Mouse (Mus musculus) telencephalon, adult 2 months (tissue): ENCODE data around the gene Rps6kb2.

Source experiments
- DNase-seq: peaks from one replicate; pipeline ENCODE4 v3.0.0-alpha.2; 2011; ENCODE audit warnings: low read depth, low spot score

Gene Rps6kb2

DNA sequence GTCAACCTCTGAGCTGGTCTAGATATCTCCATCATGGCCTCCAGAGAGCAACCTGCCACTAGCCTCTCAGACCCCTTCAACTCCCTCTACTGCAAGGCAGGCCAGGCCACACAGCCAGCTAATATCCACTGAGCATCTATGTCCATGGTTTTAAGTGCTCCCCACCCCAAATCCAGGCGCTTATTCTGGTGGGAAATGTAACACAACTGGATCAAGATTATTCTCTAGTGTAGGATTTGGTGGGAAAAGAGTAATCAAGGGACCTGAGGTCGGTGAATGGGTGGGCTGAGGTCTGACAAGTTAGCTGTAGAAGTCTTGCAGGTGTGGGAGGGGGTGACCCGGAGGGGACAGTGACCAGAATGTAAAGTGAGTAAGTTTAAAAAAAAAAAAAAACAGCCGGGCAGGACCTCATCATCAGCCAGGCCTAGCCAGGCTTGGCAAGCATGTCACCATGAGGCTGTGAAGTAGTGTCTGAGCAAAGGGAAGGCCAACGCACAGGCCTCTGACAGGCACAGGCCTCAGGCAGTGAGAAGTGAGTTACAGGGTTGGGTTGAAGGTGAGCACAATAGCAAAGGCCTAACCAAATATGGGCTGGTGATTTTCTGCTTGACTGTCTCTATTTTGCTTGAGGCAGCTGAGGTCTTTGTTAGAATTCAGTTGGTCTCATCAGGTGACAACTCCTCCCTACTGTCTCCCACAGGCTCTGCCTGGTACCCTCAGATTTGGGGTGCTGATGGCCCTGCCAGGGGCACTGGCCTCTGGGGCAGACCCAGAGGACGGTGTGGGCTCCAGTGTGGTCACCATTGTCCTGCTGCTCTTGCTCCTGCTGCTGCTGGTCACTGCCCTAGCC, 7.7 kb downstream of the Rps6kb2 start:
- no peak for DNase-seq

DNA sequence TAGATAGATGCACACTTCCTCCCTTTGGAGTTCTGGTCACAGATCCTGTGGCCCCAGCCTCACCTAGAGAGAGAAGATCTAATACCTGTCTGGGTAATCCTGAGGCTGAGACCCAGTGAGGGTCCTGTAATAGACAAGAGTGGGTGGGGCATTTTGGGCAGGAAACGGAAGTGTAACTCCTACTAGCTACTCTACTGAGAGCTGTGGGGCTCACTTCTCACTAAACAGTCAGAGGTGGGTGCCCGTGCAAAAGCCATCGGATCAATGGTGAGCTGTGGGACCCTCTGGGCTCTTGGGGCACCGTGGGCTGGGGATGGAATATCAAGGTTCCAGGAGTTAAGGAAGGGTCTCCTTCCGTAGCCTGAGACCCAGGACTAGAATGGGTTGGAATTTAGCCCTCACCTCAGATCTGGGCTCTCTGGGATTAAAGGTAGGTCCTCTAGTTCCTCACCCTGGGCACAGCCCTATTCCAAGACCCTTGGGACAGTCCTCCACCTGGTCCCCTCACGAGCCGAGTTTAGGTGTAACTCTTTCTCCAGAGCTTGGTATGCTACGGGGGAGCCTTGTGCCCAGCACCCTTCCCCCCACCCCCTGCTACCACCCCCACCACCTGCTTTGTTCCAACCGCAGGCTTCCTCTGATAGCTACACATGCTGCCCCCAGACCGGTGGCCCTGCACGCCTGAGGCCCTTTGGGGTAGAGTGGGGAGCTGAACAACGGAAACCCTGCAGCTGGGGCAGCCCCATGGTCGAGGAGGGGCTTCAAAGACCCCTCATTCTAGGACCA, 8.5 kb downstream of the Rps6kb2 start:
- no peak for DNase-seq

- no peak for DNase-seq
Measured at GRCm38 (mm10) chr19:4153232-4153654, 9.9 kb downstream of the Rps6kb2 start, which contains the start of gene Ptprcap. Gene Ptprcap, plus strand, starts transcription at chr19:4153604.

DNA sequence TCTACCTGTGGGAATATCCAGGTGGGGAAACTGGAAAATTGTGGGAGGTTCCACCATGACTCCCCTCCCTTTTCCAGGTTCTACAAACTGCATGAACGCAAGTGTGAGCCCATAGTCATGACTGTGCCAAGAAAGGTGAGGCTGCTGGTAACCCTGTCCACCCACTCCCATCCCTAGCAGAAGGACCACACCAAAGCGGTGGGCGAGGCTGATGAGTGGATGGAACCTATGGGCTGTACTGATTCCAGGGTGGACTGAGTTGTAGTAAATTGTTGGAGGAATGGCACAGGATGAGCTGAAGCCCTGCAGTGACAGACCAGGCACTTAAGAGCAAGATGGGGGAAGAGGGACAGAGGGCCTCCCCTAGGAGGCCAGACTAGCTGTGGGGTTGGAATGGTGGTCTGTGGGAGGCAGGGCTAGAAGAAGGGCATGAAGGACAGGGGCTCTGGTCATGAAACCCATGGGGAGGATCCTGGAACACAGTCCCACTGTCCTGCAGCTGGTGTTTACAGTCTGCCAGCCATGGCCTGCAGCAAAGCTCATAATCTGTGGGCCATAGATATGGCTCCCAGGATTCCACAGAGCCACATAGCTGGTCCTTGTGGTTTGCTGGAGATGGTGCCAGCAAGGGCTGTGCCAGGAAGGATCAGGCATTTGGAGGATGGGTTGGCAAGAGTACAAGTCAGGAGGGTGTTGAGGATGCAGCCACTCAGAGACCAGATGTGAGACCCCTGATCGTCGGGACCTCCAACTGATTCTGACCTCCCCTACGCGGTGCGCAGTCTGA, 10.5 kb downstream of the Rps6kb2 start:
- no peak for DNase-seq

DNA sequence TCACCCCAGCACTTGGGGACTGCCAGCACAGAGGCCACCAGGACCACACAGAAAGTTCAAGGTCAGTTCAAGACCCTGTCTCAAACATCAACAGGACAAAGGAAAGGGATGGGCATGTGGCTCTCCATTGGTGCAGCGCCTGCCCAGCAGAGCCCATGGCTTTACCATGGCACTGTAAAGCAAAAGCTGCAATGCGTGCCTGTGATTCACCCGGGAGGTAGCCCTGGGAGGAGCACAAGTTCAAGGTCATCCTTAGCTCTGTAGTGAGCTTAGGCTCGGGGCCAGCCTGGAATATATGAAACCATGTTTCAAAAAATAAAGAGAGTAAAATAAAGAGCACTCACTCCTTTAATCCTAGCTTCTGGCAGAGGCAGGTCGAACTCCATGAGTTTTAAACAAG, 11.3 kb downstream of the Rps6kb2 start:
- DNase-seq, result no peak

DNA sequence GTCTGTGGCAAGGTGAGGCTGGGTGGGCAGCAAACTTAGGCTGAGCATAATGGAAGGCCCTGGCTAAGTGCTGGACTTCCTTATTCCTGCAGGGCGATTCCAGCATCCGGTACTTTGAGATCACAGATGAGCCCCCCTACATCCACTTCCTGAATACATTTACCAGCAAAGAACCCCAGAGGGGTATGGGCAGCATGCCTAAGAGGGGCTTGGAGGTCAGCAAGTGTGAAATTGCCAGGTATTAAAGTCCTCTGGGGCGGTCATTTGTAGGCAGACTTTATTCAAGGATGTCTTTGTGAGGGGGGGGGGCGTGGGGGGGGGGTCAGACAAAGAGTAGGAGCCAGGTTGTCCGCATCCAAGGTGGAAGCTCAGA, 11.7 kb downstream of the Rps6kb2 start:
- DNase-seq, result no peak

- no peak for DNase-seq
Measured at GRCm38 (mm10) chr19:4150567-4151487, 12.3 kb downstream of the Rps6kb2 start.

GRCm38 (mm10) chr19:4149764-4150461, 13.2 kb downstream of the Rps6kb2 start:
- DNase-seq, result no peak

GRCm38 (mm10) chr19:4149283-4149682, 13.9 kb downstream of the Rps6kb2 start:
- no peak for DNase-seq

- no peak for DNase-seq
Measured at GRCm38 (mm10) chr19:4148819-4149218, 14.3 kb downstream of the Rps6kb2 start.

- DNase-seq, result peak; percentile 85
Measured at GRCm38 (mm10) chr19:4148491-4148806, 14.7 kb downstream of the Rps6kb2 start, which contains the start of gene Coro1b. Gene Coro1b, plus strand, starts transcription at chr19:4148619.

- no peak for DNase-seq
Measured at GRCm38 (mm10) chr19:4147782-4148490, 15.2 kb downstream of the Rps6kb2 start.

DNA sequence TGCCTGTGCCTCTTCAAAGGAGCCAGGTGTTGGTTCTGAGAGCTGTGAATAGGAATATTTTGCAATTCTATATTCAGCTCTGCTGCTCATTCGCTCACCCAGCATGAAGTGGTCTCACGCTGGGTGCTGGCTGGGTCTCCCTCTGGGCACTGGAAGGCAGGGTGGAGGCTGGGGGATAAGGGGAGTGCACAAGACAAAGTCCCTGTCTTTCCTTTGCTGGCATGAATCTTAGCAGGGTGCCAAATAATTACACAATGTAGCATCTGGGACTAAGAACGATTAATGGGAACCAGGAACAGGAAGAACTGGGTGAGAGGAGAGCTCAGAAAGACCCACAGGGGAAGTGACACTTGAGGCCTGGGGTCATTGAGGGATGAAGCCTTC, 16.1 kb downstream of the Rps6kb2 start:
- no peak for DNase-seq

DNA sequence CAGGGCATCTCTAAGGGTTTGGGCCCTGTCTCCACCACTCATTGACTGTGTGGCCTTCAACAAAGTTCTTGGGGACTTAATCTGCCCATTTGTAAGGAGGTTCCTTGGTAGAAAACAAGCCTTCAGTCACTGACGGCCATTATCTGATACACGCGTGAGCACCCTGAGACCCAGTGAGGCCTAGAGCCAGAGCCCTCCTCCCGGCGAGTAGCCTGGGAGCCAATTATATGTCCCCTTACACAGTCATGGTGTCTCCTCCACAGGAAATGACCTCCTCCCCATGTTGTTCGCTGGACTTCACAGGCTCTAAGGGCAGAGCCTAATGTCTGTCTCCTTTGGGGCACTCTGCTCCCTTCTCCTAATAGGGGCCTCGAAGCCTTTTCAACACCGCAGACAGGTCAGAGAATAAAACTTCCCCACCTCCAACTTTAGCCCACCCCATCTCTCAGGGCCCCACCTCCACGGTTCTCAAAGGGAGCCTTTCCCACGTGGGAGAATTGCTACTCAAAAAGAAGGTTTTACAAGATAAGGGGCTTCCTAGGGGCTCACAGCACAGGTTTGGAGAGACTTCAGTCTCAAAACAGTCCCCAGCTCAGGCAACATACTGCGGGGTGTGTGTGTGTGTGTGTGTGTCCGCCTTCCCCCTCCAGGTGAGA, 16.7 kb downstream of the Rps6kb2 start:
- DNase-seq, result no peak

DNA sequence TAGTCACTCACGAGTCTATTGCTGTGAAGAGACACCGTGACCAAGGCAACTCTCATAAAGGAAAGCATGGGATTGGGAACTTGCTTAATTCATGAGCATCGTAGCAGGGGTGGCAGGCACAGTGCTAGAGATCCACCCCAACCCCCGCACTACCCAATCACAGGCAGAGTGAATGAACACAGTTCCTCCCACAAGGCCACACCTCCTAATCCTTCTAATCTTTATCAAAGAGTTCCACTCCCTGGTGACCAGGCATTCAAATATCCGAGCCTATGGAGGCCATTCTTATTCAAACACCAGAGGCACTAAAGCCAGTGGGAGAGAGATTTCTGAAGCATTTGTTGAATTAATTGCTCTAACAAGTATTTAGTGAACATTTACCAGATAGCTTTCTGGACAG, 17.2 kb downstream of the Rps6kb2 start:
- DNase-seq, result no peak

DNA sequence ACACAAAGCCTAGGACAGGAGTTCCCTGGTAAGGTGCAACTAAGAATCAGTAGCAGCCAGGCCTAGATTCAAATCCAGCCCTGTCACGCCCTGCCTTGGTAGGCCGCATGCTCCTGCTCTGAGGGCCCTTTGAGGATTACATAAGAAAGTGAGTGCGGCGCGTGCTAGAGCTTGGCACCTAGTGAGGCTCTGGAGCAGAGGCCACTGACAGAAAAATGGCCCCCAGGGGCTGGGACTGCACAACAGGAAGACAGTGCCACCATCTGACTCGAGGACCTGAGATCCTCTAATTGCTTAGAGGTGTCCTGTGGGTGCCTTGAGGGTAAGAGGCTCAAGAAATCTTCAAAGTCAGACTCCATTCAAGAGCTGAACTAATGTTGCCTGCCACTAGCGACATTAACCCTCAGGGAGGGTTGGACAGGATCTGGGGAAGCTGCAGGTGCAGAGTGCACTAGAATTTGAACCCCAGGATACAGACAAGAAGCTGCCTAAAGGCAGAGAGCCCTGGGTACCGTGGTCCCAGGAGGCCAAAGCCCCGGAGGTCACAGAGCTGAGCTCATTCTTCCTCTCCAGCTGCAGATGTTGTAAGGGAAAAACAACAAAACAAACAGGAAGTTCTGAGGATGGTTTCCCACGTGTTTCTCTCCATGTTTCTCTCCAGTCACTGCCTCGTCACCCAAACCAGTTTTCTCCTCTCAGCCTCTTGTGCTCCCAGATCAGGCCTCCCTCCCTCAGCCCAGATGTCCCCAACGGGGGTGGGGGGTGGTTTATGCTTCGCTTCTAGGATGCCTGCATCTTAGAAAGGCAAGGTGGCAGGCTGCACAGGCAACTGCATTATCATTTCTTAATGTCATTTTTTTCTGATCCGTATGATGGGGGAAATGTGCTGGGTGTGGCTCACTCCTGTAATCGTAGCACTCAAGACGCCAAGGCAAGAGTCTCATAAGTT, 18.3 kb downstream of the Rps6kb2 start:
- no peak for DNase-seq

DNA sequence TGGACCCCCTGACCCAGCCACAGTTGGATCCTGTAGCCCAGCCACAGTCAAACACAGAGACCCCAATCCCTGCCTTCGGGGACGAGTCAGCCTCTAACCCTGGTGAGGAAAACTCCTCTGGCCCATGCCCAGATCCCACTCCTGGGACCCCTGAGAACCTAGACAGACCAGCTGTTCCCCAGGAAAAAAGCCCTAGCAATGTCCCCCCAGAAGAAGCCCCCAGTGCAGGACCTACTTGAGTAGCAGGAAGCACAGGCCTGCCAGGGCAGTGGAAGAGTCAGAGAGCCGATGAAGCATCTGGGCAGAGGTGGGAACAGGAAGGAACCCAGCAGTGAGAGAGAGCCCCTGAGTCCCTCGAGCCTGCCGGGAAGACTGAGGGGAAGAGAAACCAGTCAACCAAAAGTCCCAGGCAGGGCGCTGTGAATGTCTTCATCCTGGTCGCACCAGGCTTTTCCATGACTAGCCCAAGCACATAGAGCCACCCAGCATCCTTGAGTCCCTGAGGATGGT, 19.3 kb downstream of the Rps6kb2 start, which contains the start of gene Cabp4:
Gene Cabp4 (minus strand): TSS at position 275 of the 510 bp plus-strand sequence.
- DNase-seq, result no peak
